Mouse (Mus musculus) spleen, embryonic (tissue): ENCODE data around the gene Odf3l2.

Experiments used
- CTCF ChIA-PET: fragments of 350-600 bp; sonication (Branson Sonifier 250); formaldehyde crosslinking; loops from one replicate; lab custom pipeline; 2022; lab: Charles Lee

Gene Odf3l2

GRCm38 (mm10) chr10:79645711-79646110 lies at the start of gene Odf3l2:
TSS of gene Odf3l2 (minus strand) at chr10:79645738.
- CTCF ChIA-PET, result no interaction called here

DNA sequence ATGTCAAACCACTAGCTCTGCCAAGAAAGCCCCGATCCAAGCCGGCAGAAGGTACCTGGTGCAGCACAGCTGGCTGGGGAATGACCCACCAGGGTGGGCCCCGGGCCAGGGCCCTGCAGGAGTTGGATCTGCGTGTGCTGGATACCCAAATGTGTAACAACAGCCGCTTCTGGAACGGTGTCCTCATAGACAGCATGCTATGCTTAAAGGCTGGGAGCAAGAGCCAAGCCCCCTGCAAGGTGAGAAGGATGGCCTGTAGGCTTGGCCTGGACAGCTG lies 48.8 kb upstream of the Odf3l2 start:
- CTCF ChIA-PET, result no interaction called here

DNA sequence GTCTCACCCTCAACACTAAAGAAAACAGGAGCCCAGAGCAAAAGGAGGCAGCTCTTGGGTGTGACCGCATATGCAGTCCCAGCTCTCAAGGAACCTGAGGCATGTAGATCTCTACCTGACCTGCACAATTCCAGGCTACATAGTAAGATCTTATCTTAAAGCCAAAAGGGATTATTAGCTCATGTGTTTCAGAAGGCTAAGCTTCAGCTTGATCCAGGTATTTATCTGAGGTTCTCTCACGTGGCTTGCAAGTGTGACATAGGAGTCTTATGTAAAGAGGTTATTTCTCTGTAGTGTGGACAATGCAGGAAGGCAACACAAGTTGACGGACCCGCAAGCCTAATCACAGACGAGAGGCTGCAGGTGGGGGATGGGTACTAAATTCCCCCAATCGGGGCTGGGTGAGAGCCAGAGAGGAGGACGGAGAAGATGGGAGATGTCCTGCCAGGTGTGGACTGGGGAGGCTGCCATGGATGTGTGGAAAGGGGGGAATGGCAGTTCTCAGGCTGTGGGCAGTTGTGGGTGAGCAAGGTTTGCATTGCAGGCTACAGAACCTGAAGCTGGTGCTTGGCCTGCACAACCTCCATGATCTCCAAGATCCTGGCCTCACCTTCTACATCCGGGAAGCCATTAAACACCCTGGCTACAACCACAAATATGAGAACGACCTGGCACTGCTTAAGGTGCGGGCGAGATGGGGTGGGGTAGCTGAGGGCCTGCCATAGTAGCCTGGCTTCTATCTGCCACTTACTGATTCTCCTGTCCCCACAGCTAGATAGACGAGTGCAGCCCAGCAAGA lies 48.2 kb upstream of the Odf3l2 start:
- CTCF ChIA-PET, result no interaction called here

GRCm38 (mm10) chr10:79691986-79692548 lies 46.5 kb upstream of the Odf3l2 start:
- CTCF ChIA-PET, result interaction anchor here (0.7 kb wide), 1 partner anchor 160 kb away, joined by 6 read pairs; no protein-coding TSS in a partner anchor

GRCm38 (mm10) chr10:79689178-79689577 lies 43.6 kb upstream of the Odf3l2 start:
- CTCF ChIA-PET, result no interaction called here

GRCm38 (mm10) chr10:79688720-79689119 lies 43.2 kb upstream of the Odf3l2 start, which contains the start of gene Gzmm:
TSS of gene Gzmm (plus strand) at chr10:79689020.
- CTCF ChIA-PET, result no interaction called here

DNA sequence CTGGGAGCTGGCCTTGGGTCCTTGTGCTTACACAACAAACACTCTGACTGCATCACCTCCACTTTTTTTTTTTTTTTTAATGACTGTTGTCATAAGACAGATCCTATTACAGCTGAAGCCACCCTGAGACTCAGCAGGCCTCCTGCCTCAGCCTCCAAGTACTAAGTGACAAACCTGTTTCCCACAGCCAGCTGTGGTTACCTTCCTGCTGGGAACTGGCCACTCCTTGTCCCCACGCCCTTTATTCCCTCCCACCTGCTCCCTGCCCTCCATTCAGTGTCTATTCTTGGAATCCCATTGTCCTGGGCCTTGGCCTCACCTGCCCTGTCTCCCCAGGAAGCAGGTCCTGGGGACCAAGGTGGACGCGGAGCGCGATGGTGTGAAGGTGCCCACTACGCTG lies 42.0 kb upstream of the Odf3l2 start:
- CTCF ChIA-PET, result no interaction called here

GRCm38 (mm10) chr10:79686691-79687090 lies 41.2 kb upstream of the Odf3l2 start:
- CTCF ChIA-PET, result interaction anchor here (0.6 kb wide), 1 partner anchor 116 kb away, joined by 6 read pairs; no protein-coding TSS in a partner anchor

- CTCF ChIA-PET, result interaction anchor here (0.6 kb wide), 1 partner anchor 116 kb away, joined by 6 read pairs; no protein-coding TSS in a partner anchor
Observed at GRCm38 (mm10) chr10:79686219-79686618, 40.7 kb upstream of the Odf3l2 start.

GRCm38 (mm10) chr10:79684770-79685600 lies 39.4 kb upstream of the Odf3l2 start:
- CTCF ChIA-PET, result no interaction called here

DNA sequence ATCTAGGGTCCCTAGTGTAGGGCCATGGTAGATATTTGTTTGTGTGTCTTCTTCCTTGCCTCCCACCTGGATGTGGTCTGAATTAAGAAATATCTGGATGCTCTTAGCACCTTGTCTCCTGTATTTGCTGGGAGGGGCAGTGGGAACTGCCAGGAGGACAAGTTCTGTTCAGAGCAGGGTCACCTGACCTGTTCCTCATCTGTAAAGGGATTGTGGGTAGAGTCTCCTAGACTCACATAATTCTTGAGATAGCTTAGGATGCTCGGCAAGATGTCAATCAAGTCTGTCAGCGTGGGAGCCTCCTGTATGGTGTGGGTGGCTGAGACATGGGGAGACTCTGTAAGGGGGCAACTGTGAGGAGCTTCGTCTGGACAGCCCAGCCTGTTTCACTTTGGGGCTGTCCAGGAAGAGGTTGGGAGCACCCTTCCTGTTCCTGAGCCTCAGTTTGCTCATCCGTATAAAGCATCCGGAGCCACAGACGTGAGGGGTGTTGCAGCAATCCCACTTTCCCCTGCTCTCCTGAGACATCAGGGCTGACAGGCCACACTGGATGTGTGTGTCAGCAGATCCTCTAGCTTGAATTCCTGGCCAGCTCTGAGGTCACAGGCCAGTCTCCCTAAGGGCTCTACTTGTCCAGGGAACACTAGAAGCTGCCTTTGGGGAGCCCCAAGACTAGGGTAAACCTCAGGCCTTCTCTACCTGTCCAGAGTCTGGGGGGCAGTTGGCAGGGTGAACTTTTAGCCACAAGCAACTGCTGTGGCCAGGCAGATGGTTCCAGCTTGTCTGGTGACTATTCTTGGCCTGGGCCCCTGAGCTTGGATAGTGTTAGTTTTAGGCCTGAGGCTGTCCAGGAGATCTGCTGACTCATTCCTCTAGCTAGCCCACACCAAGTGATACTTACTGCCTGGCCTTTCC lies 38.4 kb upstream of the Odf3l2 start:
- CTCF ChIA-PET, result no interaction called here

DNA sequence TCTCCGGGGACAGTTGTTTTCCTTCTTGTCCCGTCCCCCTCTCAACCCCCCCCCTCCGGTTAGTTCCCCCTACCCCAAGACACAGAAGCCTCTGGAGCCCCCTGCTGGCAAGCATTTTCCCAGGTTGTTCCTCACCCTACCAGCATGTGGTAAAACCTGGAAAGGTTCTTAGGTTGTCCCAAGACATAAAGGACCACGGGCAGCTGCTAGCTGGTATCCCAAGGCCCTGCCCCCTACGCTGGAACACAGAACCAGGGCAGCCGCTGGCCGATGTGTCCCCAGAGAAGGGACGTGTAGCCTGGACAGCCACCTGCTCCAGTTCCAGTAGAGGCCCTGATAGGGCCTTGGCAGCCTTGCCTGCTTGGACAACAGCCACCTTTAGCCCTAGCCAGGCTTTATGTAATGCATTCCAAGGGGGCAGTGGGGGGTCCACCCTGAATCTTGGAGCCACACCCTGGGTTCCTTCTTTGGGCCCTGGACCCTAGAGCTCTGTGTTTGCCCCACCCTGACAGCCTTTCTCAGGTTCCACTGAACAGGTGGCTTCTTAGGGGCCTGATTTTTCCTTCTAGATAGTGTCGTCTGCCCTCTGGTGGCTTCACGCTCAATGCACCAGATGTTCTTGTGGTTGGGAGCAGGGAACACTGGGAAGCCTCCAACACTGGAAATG lies 37.5 kb upstream of the Odf3l2 start:
- CTCF ChIA-PET, result no interaction called here

- CTCF ChIA-PET, result no interaction called here
Observed at GRCm38 (mm10) chr10:79682551-79682915, 37.0 kb upstream of the Odf3l2 start.

DNA sequence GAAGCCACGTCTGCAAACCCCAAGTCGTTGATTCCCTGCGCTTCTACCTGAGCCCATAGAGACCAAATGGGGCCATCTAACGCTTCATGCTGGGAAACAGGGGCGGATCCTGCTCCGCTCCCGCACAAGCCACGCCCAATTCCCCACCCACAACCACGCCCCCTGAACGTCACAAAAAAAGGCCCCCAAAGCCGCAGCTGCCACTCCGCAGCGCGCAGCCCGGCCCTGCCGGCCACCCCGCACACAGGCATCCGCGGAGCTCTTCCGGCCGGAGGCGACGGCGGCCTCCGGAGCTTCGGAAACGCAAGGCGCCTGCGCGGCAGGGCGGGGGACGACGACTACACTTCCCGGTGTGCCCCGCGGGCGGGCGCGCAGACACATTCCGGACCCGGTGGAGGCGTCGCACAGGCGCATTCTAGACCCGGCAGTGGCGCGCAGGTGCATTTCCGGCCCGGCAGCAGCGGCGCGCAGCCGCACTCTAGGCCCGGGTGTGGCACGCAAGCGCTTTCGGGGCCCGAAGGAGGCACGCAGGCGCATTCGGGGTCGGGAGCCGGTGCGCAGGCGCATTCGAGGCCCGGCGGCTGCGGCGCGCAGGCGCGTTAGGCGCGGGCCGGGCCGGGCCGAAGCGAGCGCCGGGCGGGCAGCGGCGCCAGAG lies 36.2 kb upstream of the Odf3l2 start, which contains the start of gene Cdc34:
Cdc34 (plus strand) TSS at position 605 of the 655 bp plus-strand sequence.
- CTCF ChIA-PET, result interaction anchor here (1.1 kb wide), 1 partner anchor 11 kb away, joined by 3 read pairs; no protein-coding TSS in a partner anchor

- CTCF ChIA-PET, result interaction anchor here (1.1 kb wide), 1 partner anchor 10 kb away, joined by 3 read pairs; no protein-coding TSS in a partner anchor
Observed at GRCm38 (mm10) chr10:79680606-79681495, 35.3 kb upstream of the Odf3l2 start.

- CTCF ChIA-PET, result interaction anchor here (0.6 kb wide), 1 partner anchor 62 kb away, joined by 5 read pairs; no protein-coding TSS in a partner anchor
Observed at GRCm38 (mm10) chr10:79675346-79676035, 30.0 kb upstream of the Odf3l2 start.

DNA sequence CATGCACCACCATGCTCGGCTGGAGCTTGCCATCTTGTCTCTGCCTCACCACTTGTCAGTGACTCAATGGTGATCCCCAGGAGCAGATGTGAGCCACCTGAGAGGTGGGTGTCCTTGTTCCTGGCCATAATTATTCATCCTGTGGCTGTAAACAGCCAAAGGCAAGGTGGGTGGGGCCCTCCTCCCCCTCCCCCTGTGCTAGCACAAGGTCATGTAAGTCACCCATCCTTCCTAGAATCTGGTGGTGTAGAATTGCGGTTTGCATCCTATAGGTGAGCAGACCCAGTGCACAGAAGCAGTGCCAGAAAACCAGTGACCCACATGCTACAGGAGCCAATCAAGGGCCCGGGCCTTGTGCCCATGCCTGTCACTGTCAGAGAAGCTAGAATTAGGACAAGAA lies 27.5 kb upstream of the Odf3l2 start:
- CTCF ChIA-PET, result no interaction called here

DNA sequence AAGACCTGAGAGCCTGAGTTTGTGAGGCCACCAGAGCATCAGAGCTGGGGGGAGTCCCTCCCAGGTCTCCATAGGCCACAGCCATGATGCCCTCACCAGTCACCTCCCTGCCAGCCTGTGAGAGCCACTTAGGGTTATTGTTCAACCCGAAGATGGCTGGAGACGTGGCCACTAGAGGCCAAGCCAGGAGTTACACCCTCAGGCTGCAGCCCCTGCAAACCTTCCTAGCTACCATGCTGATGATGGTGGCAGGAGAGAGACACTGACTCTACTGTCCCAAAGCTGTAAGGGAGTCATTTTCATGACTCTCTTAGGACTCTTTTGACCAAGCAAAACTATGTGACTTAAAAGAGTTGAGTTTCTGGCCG lies 26.5 kb upstream of the Odf3l2 start:
- CTCF ChIA-PET, result no interaction called here
